Comparison of ENCODE assay signal across 10 mouse cellular contexts in the genomic region with DNA sequence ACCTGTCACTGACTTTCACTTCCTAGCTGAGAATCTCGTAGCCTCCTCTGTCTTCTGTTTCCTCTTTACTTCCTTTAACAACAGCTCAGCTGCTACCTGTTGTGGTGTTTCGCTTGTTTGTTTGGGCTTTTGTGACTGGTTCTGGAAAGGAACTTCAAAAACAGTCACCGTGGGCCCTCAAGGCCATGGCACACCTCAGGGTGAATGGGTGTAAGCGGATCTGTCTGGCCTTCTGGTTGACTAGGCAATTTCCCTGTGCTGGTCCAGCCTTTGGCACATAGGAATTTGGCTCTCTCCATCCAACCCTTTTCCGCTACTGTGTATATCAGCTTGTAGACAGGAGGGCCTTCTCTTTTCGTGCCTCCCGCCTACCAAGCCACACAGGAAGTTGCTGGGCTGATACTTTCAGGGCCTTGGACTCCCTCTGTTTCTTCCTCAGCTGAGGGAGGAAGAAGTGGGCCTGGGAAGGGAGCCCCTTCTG. TPM values are rescaled to one million over a fixed set of nuclear protein-coding genes. Genes with fewer than 3 reads are reported as not detected.
DNase-seq lines count a peak whose midpoint lies in the region; ATAC-seq and TF ChIP-seq lines count a peak whose summit lies in the region.
"Had no signal": no experiment of that assay in that cellular context is flagged by ENCODE, and none has a peak within 500 bp of the region (broad histone marks: within the 10 kb centered on the region; RNA-seq: fewer than 3 reads in every experiment).

No protein-coding gene starts in this region.

- H3K9ac ChIP-seq in hindbrain, postnatal 0 days (replicated peaks; ENCODE audit: low read length): no peak overlapping the region
- H3K9ac ChIP-seq in hindbrain, embryonic 12.5 days: no peak overlapping the region
- H3K9ac ChIP-seq in heart, embryonic 16.5 days (ENCODE audit: low read length): peak overlapping the region; percentile 92
- H3K9ac ChIP-seq in neural tube, embryonic 13.5 days: no peak overlapping the region

- no peaks in the 10 kb centered on the region for H3K9me3 ChIP-seq in hindbrain, postnatal 0 days (ENCODE audit: low read length)
- no peaks in the 10 kb centered on the region for H3K9me3 ChIP-seq in hindbrain, embryonic 12.5 days (replicated peaks)
- H3K9me3 ChIP-seq in heart, embryonic 16.5 days (replicated peaks; ENCODE audit: control insufficient read depth, low read length): no peaks in the 10 kb centered on the region
- no peaks in the 10 kb centered on the region for H3K9me3 ChIP-seq in neural tube, embryonic 13.5 days

- no peaks in the 10 kb centered on the region for H3K36me3 ChIP-seq in hindbrain, postnatal 0 days (ENCODE audit: insufficient read depth, low read length)
- H3K36me3 ChIP-seq in hindbrain, embryonic 12.5 days: no peaks in the 10 kb centered on the region
- no peaks in the 10 kb centered on the region; the same call in 1 of the 2 replicates for H3K36me3 ChIP-seq in heart, embryonic 16.5 days (ENCODE audit: control insufficient read depth, insufficient read depth)
- H3K36me3 ChIP-seq in neural tube, embryonic 13.5 days: no peaks in the 10 kb centered on the region

- H3K4me3 ChIP-seq in hindbrain, postnatal 0 days (ENCODE audit: low read length): no peak overlapping the region
- no peak overlapping the region for H3K4me3 ChIP-seq in hindbrain, embryonic 12.5 days
- H3K4me3 ChIP-seq in heart, embryonic 16.5 days (ENCODE audit: low read length): peak overlapping the region; percentile 75
- no peak overlapping the region for H3K4me3 ChIP-seq in neural tube, embryonic 13.5 days

- peaks cover 14% of the 10 kb centered on the region for H3K27me3 ChIP-seq in hindbrain, postnatal 0 days (ENCODE audit: insufficient read depth, low read length)
- peaks cover 55% of the 10 kb centered on the region for H3K27me3 ChIP-seq in hindbrain, embryonic 12.5 days
- H3K27me3 ChIP-seq in heart, embryonic 16.5 days (ENCODE audit: control insufficient read depth, insufficient read depth, low read length): no peaks in the 10 kb centered on the region
- H3K27me3 ChIP-seq in neural tube, embryonic 13.5 days: peaks cover 74% of the 10 kb centered on the region

- H3K27ac ChIP-seq in hindbrain, postnatal 0 days: no peak overlapping the region
- H3K27ac ChIP-seq in hindbrain, embryonic 12.5 days: no peak overlapping the region
- peak overlapping the region; percentile 95 for H3K27ac ChIP-seq in heart, embryonic 16.5 days (ENCODE audit: low read length)
- H3K27ac ChIP-seq in neural tube, embryonic 13.5 days (replicated peaks): no peak overlapping the region

- 88% methylated on average over 7 of the region's 7 CpGs for WGBS in hindbrain, postnatal 0 days
- WGBS in hindbrain, embryonic 12.5 days: 84% methylated on average over 7 of the region's 7 CpGs
- WGBS in heart, embryonic 16.5 days: 53% methylated on average over 7 of the region's 7 CpGs
- 85% methylated on average over 7 of the region's 7 CpGs for WGBS in neural tube, embryonic 13.5 days

- no peak for DNase-seq in hindbrain, postnatal 0 days (ENCODE audit: low spot score)
- DNase-seq in right cerebral cortex, postnatal 4 days: no peak
- no peak for DNase-seq in kidney, adult 8-10 months
- no peak for DNase-seq in urinary bladder, postnatal 25 days (ENCODE audit: low spot score)
- DNase-seq: cerebellum, postnatal 36 days had no signal

- peak overlapping the region; percentile 99; the same call in 1 of the 2 replicates for H3K4me2 ChIP-seq in hindbrain, postnatal 0 days (ENCODE audit: low read depth, low read length)
- no peak overlapping the region for H3K4me2 ChIP-seq in hindbrain, embryonic 12.5 days (replicated peaks)
- peak overlapping the region; percentile 88 for H3K4me2 ChIP-seq in heart, embryonic 16.5 days (ENCODE audit: low read depth, low read length)
- peak overlapping the region; percentile 90 for H3K4me2 ChIP-seq in neural tube, embryonic 13.5 days

- ATAC-seq in hindbrain, postnatal 0 days: no peak
- no peak for ATAC-seq in hindbrain, embryonic 12.5 days (ENCODE audit: low FRiP score)
- peak; percentile 14 for ATAC-seq in CD4-positive, CD25-positive, alpha-beta regulatory T cell, adult 4 months
- no peak for ATAC-seq in heart, embryonic 16.5 days (replicated peaks; ENCODE audit: extremely low read depth, insufficient read depth, low FRiP score)
- ATAC-seq in neural tube, embryonic 13.5 days (ENCODE audit: low read depth): no peak
- ATAC-seq: Patski had no signal

- H3K4me1 ChIP-seq in hindbrain, postnatal 0 days (ENCODE audit: insufficient read depth, low read length): no peaks in the 10 kb centered on the region
- peaks cover 24% of the 10 kb centered on the region for H3K4me1 ChIP-seq in hindbrain, embryonic 12.5 days
- peaks cover 69% of the 10 kb centered on the region for H3K4me1 ChIP-seq in heart, embryonic 16.5 days (ENCODE audit: control insufficient read depth, insufficient read depth, low read length)
- peaks cover 38% of the 10 kb centered on the region for H3K4me1 ChIP-seq in neural tube, embryonic 13.5 days (replicated peaks)

- TF ChIP-seq CTCF in hindbrain, postnatal 0 days (IDR thresholded peaks at IDR 0.05; ENCODE audit: low read depth): no peak

RNA-seq across cellular contexts. Expression of a gene that starts 3.6 kb away (rescaled TPM):
- total RNA-seq in hindbrain, postnatal 0 days (2014; rRNA removed): 6.0 and 9.0 TPM in 2 replicates
- 8.5 and 9.2 TPM in 2 replicates for polyA plus RNA-seq in hindbrain, postnatal 0 days (2015; fragmentation: Nextera tagmentation; extraction: Ambion mirVana)
- polyA plus RNA-seq in hindbrain, embryonic 12.5 days (2016; fragmentation: Nextera tagmentation; extraction: Ambion mirVana): 16.8 and 18.4 TPM in 2 replicates
- polyA plus RNA-seq in CD4-positive, CD25-positive, alpha-beta regulatory T cell, adult 4 months (2017; shearing (Covaris generic)): 100 to 1,000 TPM; 114 to 159 TPM
- 99.3 and 111 TPM in 2 replicates for polyA plus RNA-seq in heart, embryonic 16.5 days (2015; fragmentation: Nextera tagmentation; extraction: Ambion mirVana)
- 12.4 and 13.5 TPM in 2 replicates for polyA plus RNA-seq in neural tube, embryonic 13.5 days (2015; fragmentation: Nextera tagmentation; extraction: Ambion mirVana)

RNA-seq across cellular contexts. Expression of a gene that starts 57.6 kb away (rescaled TPM):
- total RNA-seq in hindbrain, postnatal 0 days (2014; rRNA removed): 25.3 and 27.5 TPM in 2 replicates
- 48.0 and 48.8 TPM in 2 replicates for polyA plus RNA-seq in hindbrain, postnatal 0 days (2015; fragmentation: Nextera tagmentation; extraction: Ambion mirVana)
- 35.8 and 38.9 TPM in 2 replicates for polyA plus RNA-seq in hindbrain, embryonic 12.5 days (2016; fragmentation: Nextera tagmentation; extraction: Ambion mirVana)
- 10 to 100 TPM; 17.4 to 25.9 TPM for polyA plus RNA-seq in CD4-positive, CD25-positive, alpha-beta regulatory T cell, adult 4 months (2017; shearing (Covaris generic))
- polyA plus RNA-seq in heart, embryonic 16.5 days (2015; fragmentation: Nextera tagmentation; extraction: Ambion mirVana): 69.8 and 73.2 TPM in 2 replicates
- polyA plus RNA-seq in neural tube, embryonic 13.5 days (2015; fragmentation: Nextera tagmentation; extraction: Ambion mirVana): 32.9 and 37.0 TPM in 2 replicates
